Mouse (Mus musculus): Measurements from ENCODE around the gene Gtpbp10. TPM values are rescaled to one million over a fixed set of nuclear protein-coding genes. Genes with fewer than 3 reads are reported as not detected.

Gene Gtpbp10
- total RNA-seq (2021): 10 to 100 TPM; 10.6 to 10.9 TPM

DNA sequence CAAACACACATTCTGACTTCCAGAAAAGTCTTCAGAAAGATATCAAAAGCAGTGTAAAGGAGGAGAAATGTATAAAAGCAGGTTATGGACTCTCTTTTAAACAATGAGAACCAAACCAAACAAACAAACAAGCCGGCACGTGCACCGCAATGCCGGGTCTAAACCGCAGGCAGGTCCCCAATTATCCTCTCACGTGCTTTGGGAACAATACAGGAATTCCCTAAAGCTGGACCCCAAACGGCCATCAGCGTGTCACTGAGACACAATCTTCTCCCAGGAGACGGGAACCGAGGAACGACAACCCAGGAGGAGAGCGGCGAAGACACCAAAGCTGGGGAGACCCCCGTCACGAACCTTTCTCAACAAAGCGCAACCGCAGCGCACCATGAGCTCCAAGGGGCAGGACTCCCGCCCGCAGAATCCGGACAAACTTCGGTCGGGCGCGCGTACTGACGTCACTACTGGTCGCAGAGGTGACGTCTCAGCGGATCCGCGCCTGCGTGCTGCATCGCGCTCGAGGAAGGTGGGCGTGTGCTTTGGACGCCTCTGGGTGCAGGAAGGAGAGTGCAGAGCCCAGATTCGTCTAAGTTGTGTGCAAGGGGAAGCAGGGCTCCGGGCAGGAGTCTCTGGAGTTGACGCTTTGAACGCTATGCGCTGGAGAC is at the start of gene Gtpbp10:
Gene Gtpbp10 (minus strand): TSS at position 460 of the 662 bp plus-strand sequence.
- DNase-seq: peak; percentile 93 to 96
- intact Hi-C loops (cut with DNase I): loop anchor here (2.0 kb wide), 1 partner anchor 44 kb away; the partner anchor contains the start of gene Cldn12

GRCm38 (mm10) chr5:5587686-5588085 is 28.3 kb upstream of the Gtpbp10 start:
- intact Hi-C loops (cut with DNase I): no loop called here
- DNase-seq: no peak

- DNase-seq: peak; percentile 3 to 5
- intact Hi-C loops (cut with DNase I): no loop called here
Observed at GRCm38 (mm10) chr5:5573749-5574317, 14.5 kb upstream of the Gtpbp10 start, which contains the start of gene Gm8773. TSS of gene Gm8773 (plus strand) at chr5:5573799.

GRCm38 (mm10) chr5:5562435-5562834 is 3.1 kb upstream of the Gtpbp10 start:
- no peak for DNase-seq
- intact Hi-C loops (cut with DNase I): no loop called here

GRCm38 (mm10) chr5:5561041-5561706 is 1.8 kb upstream of the Gtpbp10 start:
- intact Hi-C loops (cut with DNase I): no loop called here
- no peak for DNase-seq

- intact Hi-C loops (cut with DNase I): loop anchor here (2.0 kb wide), 1 partner anchor 45 kb away; the partner anchor contains the start of gene Cldn12
- DNase-seq: no peak
Observed at GRCm38 (mm10) chr5:5559798-5560197, 460 bp upstream of the Gtpbp10 start.

- no peak for DNase-seq
- intact Hi-C loops (cut with DNase I): no loop called here
Observed at GRCm38 (mm10) chr5:5551110-5551509, 8.2 kb downstream of the Gtpbp10 start.

DNA sequence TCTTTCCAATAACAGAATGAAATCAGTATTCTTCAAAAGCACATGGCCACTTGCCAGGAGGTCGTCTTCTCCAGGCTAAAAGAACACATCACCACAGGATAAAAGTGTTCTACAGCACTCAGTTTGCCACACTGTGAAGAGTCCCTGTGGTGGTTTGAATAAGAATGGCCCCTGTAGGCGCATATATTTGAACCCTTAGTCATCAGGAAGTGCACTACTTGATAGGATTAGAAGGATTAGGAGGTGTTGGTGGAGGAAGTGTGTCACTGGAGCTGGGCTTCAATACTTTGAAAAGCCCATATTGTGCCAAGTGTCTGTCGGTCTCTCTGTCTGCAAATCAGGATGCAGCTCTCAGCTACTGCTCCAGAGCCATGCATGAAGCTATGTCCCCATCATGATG is 19.0 kb downstream of the Gtpbp10 start:
- intact Hi-C loops (cut with DNase I): no loop called here
- no peak for DNase-seq

- intact Hi-C loops (cut with DNase I): no loop called here
Observed at GRCm38 (mm10) chr5:5539771-5540170, 19.6 kb downstream of the Gtpbp10 start.

DNA sequence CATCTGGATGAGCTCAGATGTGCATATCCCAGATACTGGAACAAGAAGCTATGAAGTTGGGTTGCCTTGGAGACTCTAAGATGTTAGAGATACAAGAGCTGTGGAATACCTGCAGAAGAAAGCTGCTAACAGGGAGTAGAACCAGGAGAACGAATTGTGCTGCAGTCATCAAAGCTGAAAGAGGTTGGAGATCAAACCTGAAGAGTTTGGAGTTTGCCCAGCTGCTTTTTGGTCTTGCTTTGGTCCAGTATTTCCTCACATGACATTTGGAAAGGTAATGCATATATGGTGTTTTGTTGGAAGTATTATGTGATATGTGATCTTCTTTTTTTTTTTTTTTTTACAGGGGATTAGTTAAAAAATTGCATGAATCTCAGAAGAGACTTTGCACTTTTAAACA is 23.2 kb downstream of the Gtpbp10 start:
- no peak for DNase-seq
- intact Hi-C loops (cut with DNase I): no loop called here

More at GRCm38 (mm10) chr5:5539771-5540170, 19.6 kb downstream of the Gtpbp10 start:
- DNase-seq: no peak

DNA sequence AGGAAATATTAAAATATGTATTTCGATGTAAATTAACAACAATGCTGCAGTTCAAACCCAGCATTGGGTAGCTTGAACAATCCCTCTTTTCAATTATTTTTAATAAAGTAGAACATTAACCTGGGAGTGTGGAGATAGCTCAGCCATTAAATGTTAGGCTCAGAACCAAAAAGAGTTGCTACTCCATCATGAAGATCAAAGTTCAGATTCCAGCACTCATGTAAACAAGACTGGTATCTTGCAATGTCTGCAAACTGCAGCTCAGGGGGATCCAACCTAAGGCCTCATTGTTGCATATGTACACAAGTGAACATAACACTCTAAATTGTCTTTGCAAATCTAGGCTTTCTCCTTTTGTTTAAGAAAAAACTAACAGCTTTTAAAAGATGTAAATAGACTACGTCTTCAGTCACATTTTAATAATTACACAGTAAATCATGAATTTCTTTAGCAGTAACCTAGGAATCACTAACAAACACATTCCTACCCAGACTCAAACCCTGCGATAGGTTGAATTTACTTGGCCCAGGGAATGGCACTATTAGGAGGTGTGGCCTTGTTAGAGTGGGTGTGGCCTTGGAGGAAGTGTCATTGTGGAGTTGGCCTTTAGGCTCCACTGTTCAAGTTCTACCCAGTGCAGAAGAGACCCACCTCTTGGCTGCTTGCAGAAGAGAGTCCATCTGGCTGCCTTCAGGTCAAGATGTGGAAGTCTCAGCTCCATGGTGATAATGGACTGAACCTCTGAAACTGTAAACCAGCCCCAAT is 25.5 kb downstream of the Gtpbp10 start:
- intact Hi-C loops (cut with DNase I): no loop called here

GRCm38 (mm10) chr5:5515411-5515810 is 43.9 kb downstream of the Gtpbp10 start:
- intact Hi-C loops (cut with DNase I): loop anchor here (2.0 kb wide), 1 partner anchor 43 kb away; the partner anchor contains the start of gene Gtpbp10
- DNase-seq: no peak

More for the DNA sequence above, 25.5 kb downstream of the Gtpbp10 start:
- DNase-seq: no peak

DNA sequence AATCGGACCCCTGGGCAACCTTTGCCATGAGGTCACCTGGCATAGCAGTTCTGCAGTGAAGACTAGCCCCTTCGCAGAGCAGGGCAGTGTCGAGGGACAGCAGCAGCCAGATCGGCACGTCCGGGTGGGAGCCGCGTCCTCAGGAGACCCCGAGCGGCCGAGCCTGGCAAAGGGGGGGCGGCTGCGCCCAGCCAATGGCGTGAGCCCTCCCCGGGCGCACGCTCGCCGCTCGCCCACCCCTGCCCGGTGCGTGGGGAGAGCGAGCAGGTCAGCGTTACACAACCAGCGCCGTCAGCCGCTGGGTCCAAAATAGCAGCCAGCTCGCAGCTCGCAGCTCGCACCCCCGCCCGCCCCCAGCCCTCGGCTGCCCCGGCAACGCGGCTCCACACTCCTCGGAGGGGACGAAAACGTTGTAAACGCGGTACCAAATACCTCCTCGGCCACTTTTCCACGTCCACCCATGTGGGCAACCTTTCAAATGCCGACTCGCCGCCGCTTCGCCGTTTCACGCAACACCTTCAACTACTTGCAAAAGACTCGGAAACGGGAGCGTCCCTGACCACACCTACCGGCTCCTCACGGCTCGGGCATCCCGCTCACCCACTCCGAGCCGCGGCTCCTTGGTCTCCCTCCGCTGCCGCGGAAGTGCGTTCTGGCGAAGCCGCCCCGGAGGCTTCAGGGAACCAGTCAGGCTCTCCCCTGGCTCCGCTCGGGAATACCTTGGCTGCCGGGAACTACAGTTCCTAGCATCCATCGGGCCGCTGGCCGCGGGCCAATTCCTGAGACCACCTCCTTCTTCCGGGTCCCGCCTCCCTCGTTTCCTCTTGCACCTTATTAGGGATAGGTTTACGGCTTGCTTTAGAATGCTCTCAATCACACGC is 44.9 kb downstream of the Gtpbp10 start, which contains the start of gene Cldn12:
Gene Cldn12 (minus strand): TSS at position 763 of the 881 bp plus-strand sequence.
- intact Hi-C loops (cut with DNase I): loop anchor here (2.0 to 5.0 kb wide), 2 partner anchors 44 to 148 kb away; partner anchors contain the start of genes Cfap69 and Gtpbp10
- peak; percentile 92 to 93 for DNase-seq

DNA sequence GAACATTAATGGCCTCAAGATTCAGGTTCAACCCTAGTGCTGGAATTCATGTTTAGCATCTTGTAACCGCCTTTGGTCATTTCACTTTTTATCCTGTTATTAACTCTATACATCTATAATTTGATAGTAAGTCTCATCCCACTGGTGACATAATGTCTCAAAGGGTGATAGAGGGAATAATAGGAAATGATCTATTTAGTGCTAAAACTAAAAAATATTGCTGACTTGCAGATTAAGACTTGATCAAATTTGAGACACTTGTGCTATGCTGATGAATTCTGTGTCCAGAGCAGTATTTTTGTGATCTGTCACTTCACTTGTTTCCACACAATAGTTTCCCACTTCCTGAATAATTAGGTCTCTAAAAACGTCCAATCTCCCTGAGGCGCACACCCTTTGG is 47.9 kb downstream of the Gtpbp10 start:
- no peak for DNase-seq
- intact Hi-C loops (cut with DNase I): loop anchor here (5.0 kb wide), 1 partner anchor 151 kb away; the partner anchor contains the start of gene Cfap69

DNA sequence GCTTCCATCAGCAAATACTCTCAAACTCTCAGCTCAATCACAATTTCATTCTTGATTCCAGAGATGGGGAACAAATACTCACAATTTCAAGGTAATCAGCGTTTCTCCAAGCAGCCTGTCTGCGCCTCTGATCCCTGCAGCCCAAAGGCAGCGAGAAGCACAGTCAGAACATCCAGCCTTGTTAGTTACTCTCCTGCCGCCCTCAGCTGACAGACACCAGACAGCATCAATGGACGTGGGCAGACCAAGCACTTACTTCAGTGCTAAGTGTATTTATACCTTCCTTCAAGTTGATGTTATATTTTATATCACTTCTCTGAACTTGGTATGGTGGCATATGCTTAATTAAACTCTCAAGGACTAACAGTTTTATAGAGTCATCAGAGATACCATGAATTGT is 48.3 kb downstream of the Gtpbp10 start:
- intact Hi-C loops (cut with DNase I): loop anchor here (5.0 kb wide), 1 partner anchor 151 kb away; the partner anchor contains the start of gene Cfap69

DNA sequence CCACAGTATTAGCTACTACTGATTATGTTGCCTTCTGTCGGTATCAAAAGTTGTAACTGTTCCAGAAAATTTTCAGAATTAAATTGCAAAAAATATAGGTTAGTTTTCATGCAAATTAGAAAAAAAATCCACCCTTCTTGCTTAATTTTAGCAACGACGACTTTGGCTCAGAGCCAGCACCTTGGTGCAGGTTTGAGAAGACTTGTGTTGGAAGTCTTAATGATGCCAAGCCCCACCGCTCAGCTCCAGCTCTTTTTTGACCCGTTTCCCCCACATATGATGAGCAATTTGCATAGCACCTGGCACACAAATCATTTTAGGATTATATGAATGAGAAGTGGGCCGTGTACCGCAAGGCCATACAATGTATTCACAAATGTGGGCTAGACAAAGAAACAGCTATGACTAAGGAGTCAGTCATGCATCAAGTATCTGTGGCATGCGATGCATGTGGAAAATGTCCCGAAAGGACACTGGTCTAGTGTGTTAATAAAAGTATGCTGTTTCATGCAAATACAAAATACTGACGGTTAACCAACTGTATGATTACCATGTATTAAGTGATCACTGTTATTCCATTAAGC is 48.9 kb downstream of the Gtpbp10 start:
- intact Hi-C loops (cut with DNase I): loop anchor here (5.0 kb wide), 1 partner anchor 152 kb away; the partner anchor contains the start of gene Cfap69
- DNase-seq: no peak

More for the DNA sequence above, 48.3 kb downstream of the Gtpbp10 start:
- no peak for DNase-seq

- intact Hi-C loops (cut with DNase I): no loop called here
- no peak for DNase-seq
Observed at GRCm38 (mm10) chr5:5508231-5508630, 51.1 kb downstream of the Gtpbp10 start.

DNA sequence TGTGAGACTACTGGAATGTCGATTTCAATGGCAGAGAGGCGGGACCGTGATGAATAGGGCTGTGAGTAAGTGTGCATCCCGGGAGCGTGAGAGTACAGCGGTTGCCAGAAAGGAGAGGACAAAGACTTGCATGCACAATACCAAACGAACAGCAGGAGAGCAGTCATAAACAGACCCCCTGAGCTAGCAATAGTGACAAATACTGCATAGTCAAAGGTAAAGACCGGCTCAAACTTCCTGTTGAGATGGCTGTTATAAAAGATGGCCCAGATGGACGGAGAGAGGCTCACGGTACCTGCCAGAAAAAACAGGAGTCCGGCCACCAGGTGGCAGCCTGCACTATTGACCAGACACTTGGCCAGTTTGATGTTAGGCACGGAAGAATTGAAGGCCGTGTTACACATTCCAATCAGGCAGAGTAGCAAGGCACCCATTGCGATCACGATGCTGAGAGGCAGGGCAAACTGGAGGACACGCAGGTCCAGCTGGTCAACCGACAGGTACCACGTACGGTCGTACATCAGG is 51.6 kb downstream of the Gtpbp10 start:
- intact Hi-C loops (cut with DNase I): no loop called here

DNA sequence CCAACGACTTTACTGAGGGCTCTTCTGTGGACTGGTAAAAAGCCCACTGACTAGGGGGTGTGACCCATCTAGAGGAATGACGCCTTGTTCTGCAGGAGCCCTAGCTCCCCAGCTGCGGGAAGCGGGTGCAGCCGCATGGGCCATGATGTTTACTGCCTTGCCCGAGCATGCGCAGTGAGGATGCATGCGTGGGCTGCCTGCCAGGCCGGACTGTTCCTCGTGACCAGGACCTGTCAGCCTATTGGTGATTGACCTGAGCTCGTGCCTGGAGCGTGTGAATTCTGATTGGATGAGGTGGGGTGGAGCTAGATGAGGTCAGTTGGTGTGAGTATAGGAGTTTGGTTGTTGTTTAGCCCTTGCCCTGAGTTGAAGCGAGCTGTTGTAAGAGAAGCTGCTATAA is 54.9 kb downstream of the Gtpbp10 start:
- no peak for DNase-seq
- intact Hi-C loops (cut with DNase I): no loop called here

More for the DNA sequence above, 51.6 kb downstream of the Gtpbp10 start:
- peak; percentile 35 to 63 for DNase-seq

All from heart, postnatal 36 days (tissue).